Mouse (Mus musculus) lung, postnatal 0 days (tissue): Measurements from ENCODE around the gene Cd48.

Experiments used
- CTCF ChIP-seq: IDR thresholded peaks from 2 replicates; pipeline ENCODE4 v1.5.1; 2016; ENCODE audit warnings: antibody characterized with exemption, mild to moderate bottlenecking
- EP300 ChIP-seq: IDR thresholded peaks from 2 replicates; pipeline ENCODE4 v1.6.1; 2016; ENCODE audit warnings: antibody characterized with exemption, mild to moderate bottlenecking, control low read depth

- TF ChIP-seq CTCF (no peak), EP300 (no peak)
Measured at GRCm38 (mm10) chr1:171681531-171682299, at the start of gene Cd48.
